Mouse (Mus musculus) ovary, adult 18-20 months (tissue): Measurements from ENCODE around the gene Kri1.
"Not testable (repeated sequence)": the region's sequence is repeated elsewhere in the genome, so short reads cannot be mapped to it uniquely, and the experiment has no call there.

ENCODE experiments used
- DNase-seq: peaks from one replicate; pipeline ENCODE4 v3.0.0; 2022; ENCODE audit warnings: low spot score, mixed read lengths

The Kri1 gene

GRCm38 (mm10) chr9:21287571-21288402, at the start of gene Kri1:
Gene Kri1, minus strand, starts transcription at chr9:21287969.
- DNase-seq = peak; percentile 97

- DNase-seq = no peak
These were observed 48.7 kb upstream of the Kri1 start for GRCm38 (mm10) chr9:21336491-21336890.

GRCm38 (mm10) chr9:21335391-21335790, 47.6 kb upstream of the Kri1 start:
- DNase-seq = no peak

- DNase-seq = no peak
These were observed 47.0 kb upstream of the Kri1 start for GRCm38 (mm10) chr9:21334747-21335146.

- DNase-seq = no peak
These were observed 45.8 kb upstream of the Kri1 start for GRCm38 (mm10) chr9:21333523-21333922.

GRCm38 (mm10) chr9:21332161-21333061, 44.6 kb upstream of the Kri1 start:
- no peak for DNase-seq

GRCm38 (mm10) chr9:21331365-21332140, 43.8 kb upstream of the Kri1 start:
- no peak for DNase-seq

GRCm38 (mm10) chr9:21329699-21330289, 42.0 kb upstream of the Kri1 start:
- DNase-seq = no peak

- DNase-seq = peak; percentile 79
These were observed 41.3 kb upstream of the Kri1 start for GRCm38 (mm10) chr9:21329041-21329440.

- no peak for DNase-seq
These were observed 40.3 kb upstream of the Kri1 start for GRCm38 (mm10) chr9:21328041-21328440.

- DNase-seq = no peak
These were observed 39.8 kb upstream of the Kri1 start for GRCm38 (mm10) chr9:21327569-21327968.

GRCm38 (mm10) chr9:21324269-21324668, 36.5 kb upstream of the Kri1 start:
- no peak for DNase-seq

- not testable (repeated sequence) for DNase-seq
These were observed 35.1 kb upstream of the Kri1 start for GRCm38 (mm10) chr9:21322917-21323297.

- DNase-seq = no peak
These were observed 34.6 kb upstream of the Kri1 start for GRCm38 (mm10) chr9:21322211-21322916.

GRCm38 (mm10) chr9:21321513-21321835, 33.7 kb upstream of the Kri1 start:
- DNase-seq = no peak

GRCm38 (mm10) chr9:21320619-21321512, 33.1 kb upstream of the Kri1 start, which contains the start of gene Slc44a2:
Gene Slc44a2, plus strand, starts transcription at chr9:21320698.
- DNase-seq = peak; percentile 77

GRCm38 (mm10) chr9:21320280-21320618, 32.5 kb upstream of the Kri1 start:
- no peak for DNase-seq

- DNase-seq = no peak
These were observed 31.7 kb upstream of the Kri1 start for GRCm38 (mm10) chr9:21319503-21319902.

- no peak for DNase-seq
These were observed 31.0 kb upstream of the Kri1 start for GRCm38 (mm10) chr9:21318792-21319191.

- no peak for DNase-seq
These were observed 28.9 kb upstream of the Kri1 start for GRCm38 (mm10) chr9:21316696-21317095.
